Mouse (Mus musculus): ENCODE results near the gene Gm44805. TPM values are rescaled to one million over a fixed set of nuclear protein-coding genes. Genes with fewer than 3 reads are reported as not detected.

Gm44805 gene
- polyA plus RNA-seq, 1 experiment = not detected

DNA sequence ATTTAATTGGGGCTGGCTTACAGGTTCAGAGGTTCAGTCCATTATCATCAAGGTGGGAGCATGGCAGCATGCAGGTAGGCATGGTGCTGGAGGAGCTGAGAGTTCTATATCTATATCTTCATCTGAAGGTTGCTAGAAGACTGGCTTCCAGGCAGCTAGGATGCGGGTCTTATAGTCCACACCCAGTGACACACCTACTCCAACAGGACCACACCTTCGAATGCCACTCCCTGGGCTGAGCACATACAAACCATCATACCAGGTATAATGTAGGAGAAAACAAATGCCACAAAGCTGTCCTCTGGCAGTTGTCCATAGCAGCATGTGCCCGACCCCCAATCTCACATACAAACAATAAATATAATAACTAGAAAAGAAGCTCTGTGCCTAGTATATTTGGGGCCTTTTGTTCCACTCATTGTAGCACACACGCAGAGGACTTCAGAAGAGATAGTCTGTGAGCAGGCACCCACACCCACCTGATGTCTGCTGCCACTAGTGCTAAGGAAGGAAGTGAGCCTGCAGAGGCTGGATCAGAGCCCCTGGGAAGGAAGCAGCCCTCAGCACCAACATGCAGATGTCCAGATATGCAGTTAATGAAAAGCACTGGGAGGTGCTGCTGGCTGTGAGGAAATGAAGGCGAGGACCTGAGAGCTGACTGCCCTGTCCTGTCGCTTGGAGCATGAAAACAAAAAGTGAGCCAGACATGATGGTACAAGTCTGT lies 30.0 kb downstream of the Gm44805 start:
- TF ChIP-seq CTCF (IDR thresholded peaks at IDR 0.05; ENCODE audit: borderline replicate concordance, extremely low read depth, insufficient read depth, insufficient read length) (no peak), POLR2A (IDR thresholded peaks at IDR 0.05; ENCODE audit: borderline replicate concordance, extremely low read depth, insufficient read depth, insufficient read length, poor library complexity, severe bottlenecking) (no peak)
- DNase-seq (ENCODE audit: low read depth) = no peak

DNA sequence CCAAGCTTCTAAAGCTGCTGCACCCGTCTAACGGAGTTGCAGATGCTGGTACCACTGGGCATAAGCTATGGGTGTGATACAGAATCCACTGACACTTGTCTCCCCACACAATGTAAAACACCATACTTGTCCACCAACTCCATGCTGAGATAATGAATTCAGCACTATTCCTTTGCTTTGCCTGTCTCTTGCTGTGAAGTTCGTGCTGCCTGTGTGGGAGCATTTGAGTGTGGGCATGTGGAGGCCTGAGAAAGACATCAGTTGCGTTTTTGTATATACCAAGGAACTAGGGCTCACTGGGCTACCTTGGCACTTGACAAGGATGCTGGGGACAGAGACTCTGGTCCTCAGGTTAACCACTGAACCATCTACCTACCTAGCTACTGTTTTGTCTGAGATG lies 40.0 kb downstream of the Gm44805 start:
- TF ChIP-seq POLR2A (IDR thresholded peaks at IDR 0.05; ENCODE audit: borderline replicate concordance, extremely low read depth, insufficient read depth, insufficient read length, poor library complexity, severe bottlenecking) (no peak), CTCF (IDR thresholded peaks at IDR 0.05; ENCODE audit: borderline replicate concordance, extremely low read depth, insufficient read depth, insufficient read length) (no peak)

DNA sequence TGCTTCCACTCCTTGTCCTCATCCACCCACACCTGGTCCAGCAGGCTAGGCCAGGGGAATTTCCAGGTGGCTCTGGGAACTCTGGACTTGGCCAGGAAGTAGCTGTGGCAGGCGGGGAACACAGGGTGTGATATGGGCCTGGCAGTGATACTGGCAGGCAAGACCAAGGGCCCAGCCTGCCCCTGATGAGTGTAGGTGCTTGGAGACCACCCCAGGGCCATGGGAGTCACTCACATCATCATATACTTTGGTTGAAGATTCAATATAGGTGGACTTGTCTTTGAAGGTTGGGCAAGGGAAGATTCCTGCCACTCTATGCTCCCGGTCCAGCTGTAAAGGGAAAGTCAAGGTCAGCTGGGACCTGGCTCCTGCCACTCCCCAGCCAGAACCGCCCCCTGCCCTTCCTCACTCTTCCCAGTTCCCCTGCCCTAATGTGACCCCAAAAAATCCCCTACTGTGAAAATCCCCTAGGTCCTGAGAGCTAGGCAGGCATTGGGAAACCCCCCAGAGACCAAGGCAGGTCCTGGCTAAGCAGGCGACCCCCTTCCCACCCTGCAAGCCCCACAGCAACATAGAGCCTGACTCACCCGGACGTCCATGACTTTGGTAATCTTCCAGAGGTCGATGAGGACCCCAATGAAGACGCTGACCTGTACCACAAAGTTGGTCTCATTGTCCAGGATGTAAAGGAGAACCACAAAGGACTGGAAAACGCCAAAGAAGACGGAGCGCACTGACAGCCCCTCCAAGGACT lies 46.0 kb downstream of the Gm44805 start:
- no peak for DNase-seq (ENCODE audit: low read depth)
- TF ChIP-seq CTCF (IDR thresholded peaks at IDR 0.05; ENCODE audit: borderline replicate concordance, extremely low read depth, insufficient read depth, insufficient read length) (no peak), POLR2A (IDR thresholded peaks at IDR 0.05; ENCODE audit: borderline replicate concordance, extremely low read depth, insufficient read depth, insufficient read length, poor library complexity, severe bottlenecking) (no peak)

More for the DNA sequence above, 40.0 kb downstream of the Gm44805 start:
- no peak for DNase-seq (ENCODE audit: low read depth)

DNA sequence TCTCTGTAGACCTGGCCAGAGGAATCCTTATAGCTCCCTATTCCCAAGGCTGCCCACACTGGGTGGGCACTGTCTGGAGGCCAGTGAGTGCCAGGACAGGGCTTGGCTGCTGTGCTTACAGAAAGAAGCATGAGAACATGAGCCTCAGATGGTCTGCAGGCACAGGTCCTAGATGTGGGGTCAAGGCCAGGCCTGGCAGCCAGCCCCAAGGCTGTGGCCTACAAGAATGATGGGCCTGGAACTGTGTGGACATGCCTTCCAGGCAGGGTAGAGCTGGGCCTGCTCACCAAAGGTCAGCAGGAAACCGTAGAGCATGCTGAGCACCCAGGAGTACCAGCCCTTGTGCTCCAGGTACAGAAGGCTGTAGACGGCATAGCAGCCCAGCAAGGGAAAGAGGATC lies 46.6 kb downstream of the Gm44805 start:
- no peak for DNase-seq (ENCODE audit: low read depth)
- TF ChIP-seq CTCF (IDR thresholded peaks at IDR 0.05; ENCODE audit: borderline replicate concordance, extremely low read depth, insufficient read depth, insufficient read length) (no peak), POLR2A (IDR thresholded peaks at IDR 0.05; ENCODE audit: borderline replicate concordance, extremely low read depth, insufficient read depth, insufficient read length, poor library complexity, severe bottlenecking) (no peak)

DNA sequence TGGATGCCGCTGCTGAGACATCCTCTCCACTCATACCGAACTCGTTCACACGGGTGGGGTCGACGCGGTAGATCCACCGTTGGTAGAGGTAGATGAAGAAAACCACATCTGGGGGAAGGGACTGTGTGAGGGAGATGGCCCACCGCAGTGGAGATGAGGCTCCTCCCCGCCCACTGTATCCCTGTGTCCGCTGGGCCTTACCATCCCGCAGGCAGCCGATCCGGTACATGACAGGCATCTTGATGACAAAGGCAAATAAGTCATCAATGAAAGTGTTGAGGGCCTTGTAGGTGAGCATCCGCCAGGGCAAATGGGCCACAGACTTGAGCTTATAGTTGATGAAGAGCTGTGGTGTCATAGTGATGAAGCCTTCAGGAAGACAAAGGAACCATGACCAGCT lies 47.4 kb downstream of the Gm44805 start:
- DNase-seq (ENCODE audit: low read depth) = no peak
- TF ChIP-seq CTCF (IDR thresholded peaks at IDR 0.05; ENCODE audit: borderline replicate concordance, extremely low read depth, insufficient read depth, insufficient read length) (no peak), POLR2A (IDR thresholded peaks at IDR 0.05; ENCODE audit: borderline replicate concordance, extremely low read depth, insufficient read depth, insufficient read length, poor library complexity, severe bottlenecking) (no peak)

DNA sequence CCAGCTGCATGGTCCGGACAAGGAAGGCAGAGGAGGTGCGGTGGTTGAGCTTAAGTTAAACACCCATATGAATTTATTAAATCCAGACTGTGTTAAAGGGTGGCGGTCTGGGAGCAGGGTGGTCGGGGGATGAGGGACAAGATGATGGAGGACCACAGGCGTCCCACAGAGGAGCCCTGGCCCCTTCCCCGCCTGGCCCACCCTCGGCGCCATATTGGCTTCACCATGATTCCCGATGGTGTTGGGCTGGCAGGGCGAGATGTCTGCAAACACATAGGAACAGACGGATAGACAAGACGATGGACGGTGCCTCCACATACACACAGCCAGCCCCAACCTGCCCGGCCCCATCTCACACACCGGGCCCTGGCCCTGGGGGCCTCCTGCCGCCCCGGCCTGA lies 48.0 kb downstream of the Gm44805 start:
- TF ChIP-seq POLR2A (IDR thresholded peaks at IDR 0.05; ENCODE audit: borderline replicate concordance, extremely low read depth, insufficient read depth, insufficient read length, poor library complexity, severe bottlenecking) = no peak
- no peak for TF ChIP-seq CTCF (IDR thresholded peaks at IDR 0.05; ENCODE audit: borderline replicate concordance, extremely low read depth, insufficient read depth, insufficient read length)
- DNase-seq (ENCODE audit: low read depth) = no peak

DNA sequence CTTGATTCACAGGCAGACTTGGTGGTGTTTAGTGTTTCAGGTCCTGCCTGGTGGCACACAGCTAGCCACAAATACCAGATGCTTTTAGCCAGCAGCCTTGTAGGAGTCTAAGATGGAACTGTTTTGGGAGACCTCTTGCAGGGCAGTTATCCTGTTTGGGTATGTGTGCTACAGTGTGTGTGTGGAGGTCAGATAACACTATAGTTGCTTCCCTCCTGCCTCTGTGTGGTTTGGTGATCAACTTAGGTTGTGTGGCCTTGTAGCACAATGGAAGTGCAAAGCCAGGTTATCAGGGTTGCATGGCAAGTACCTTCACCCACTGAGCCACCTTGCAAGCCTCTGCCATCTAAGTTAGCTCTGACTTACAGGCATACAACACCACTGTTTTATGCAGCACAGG lies 48.5 kb downstream of the Gm44805 start:
- no peak for TF ChIP-seq CTCF (IDR thresholded peaks at IDR 0.05; ENCODE audit: borderline replicate concordance, extremely low read depth, insufficient read depth, insufficient read length)
- TF ChIP-seq POLR2A (IDR thresholded peaks at IDR 0.05; ENCODE audit: borderline replicate concordance, extremely low read depth, insufficient read depth, insufficient read length, poor library complexity, severe bottlenecking) = no peak
- DNase-seq (ENCODE audit: low read depth) = no peak

DNA sequence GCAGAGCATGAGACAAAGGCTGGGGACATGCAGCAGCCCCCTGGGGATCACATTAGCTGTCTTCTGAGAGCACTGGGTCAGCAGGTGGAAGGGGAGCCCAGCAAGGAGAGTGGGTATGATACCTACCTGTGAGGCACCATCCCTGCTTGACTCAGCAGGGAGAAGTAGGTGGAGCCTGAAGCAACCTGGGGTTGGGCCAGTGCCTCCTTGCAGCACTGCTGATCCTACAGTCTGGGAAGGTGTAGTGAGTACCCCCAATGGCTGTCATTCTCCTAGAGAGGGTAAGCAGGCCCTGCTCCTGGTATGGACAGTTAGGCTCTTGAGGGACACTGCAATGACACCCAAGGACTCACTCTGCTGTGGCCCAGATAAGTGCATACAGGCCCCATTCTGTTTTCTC lies 48.9 kb downstream of the Gm44805 start:
- no peak for DNase-seq (ENCODE audit: low read depth)
- TF ChIP-seq CTCF (IDR thresholded peaks at IDR 0.05; ENCODE audit: borderline replicate concordance, extremely low read depth, insufficient read depth, insufficient read length) = no peak
- no peak for TF ChIP-seq POLR2A (IDR thresholded peaks at IDR 0.05; ENCODE audit: borderline replicate concordance, extremely low read depth, insufficient read depth, insufficient read length, poor library complexity, severe bottlenecking)

DNA sequence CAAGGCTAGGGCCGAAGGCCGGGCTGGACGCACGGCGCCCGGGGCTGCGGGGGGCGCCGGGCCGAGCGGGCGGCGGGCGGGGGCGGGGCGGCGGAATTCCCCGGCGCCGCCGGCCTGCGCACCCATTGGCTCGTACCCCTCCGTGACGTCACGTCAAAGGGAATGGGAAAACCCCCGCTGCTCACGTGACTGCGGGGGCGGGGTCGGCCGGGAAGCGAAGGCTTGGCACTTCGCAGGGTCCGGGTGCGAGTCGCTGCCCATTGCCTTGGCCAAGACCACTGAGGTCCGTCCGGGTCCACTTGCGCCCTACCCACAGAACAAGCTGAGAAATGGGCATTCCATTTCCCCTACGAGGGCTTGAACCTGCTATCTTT lies 51.9 kb downstream of the Gm44805 start, which contains the start of gene Relb:
Gene Relb, minus strand, starts transcription at position 78 of the 374 bp plus-strand sequence.
- TF ChIP-seq POLR2A (IDR thresholded peaks at IDR 0.05; ENCODE audit: borderline replicate concordance, extremely low read depth, insufficient read depth, insufficient read length, poor library complexity, severe bottlenecking) = no peak
- TF ChIP-seq CTCF (IDR thresholded peaks at IDR 0.05; ENCODE audit: borderline replicate concordance, extremely low read depth, insufficient read depth, insufficient read length) = no peak
- DNase-seq (ENCODE audit: low read depth) = peak; percentile 91

DNA sequence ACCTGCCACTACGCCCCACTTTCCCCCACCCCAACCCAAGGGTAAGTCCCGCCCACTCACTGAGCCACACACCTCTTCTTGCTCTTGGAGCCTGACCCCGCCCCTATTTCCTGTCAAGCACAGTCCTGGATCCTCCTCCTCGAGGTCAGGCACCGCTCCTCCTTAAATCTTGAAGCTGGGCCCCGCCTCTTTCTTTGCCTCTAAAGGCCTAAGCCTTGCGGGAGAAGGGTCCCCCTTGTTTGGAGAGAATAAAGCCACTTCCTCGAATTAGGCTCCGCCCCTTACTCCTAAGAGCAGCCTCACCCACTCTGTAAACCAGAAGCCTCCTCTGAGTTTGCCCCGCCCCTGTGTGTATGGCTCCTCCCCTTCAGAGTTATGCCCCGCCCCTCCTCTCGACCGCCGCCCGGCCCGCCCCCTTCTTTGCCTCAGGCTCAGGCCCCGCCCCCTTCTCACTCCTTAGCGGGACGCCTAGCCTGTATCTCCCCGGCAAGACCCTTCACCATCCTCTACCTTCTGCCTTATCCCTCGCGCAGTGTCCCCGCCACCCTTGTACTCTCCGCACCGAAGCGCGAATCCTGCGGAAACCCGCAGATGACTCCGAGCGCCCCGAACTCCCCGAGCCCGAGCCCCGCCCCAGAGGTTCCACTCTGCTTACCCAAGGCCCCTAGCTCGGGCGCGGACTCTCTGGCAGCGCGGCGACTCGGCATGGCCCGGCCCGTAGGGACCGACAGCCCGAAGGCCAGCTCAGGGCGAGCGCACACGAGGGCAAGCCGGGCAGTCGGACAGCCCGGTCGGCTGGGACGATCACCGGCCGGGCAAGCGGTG lies 52.5 kb downstream of the Gm44805 start:
- TF ChIP-seq POLR2A (IDR thresholded peaks at IDR 0.05; ENCODE audit: borderline replicate concordance, extremely low read depth, insufficient read depth, insufficient read length, poor library complexity, severe bottlenecking) (no peak), CTCF (IDR thresholded peaks at IDR 0.05; ENCODE audit: borderline replicate concordance, extremely low read depth, insufficient read depth, insufficient read length) (no peak)
- DNase-seq (ENCODE audit: low read depth) = peak; percentile 89

DNA sequence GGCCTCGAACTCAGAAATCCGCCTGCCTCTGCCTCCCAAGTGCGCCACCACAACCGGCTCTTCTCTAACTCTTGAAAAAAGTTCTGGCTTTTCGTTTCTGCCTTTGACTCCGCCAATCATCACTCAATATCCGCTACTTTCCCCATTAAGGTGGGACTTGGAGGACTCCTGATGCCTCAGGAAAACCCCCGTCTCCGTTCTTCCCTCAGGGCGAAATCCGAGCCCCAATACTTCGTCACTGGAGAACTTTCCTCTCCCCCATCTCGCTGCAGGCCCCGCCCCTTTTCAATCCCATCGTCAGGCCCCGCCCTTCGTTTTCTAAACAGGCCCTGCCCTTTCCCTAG lies 53.1 kb downstream of the Gm44805 start:
- DNase-seq (ENCODE audit: low read depth) = no peak
- TF ChIP-seq POLR2A (IDR thresholded peaks at IDR 0.05; ENCODE audit: borderline replicate concordance, extremely low read depth, insufficient read depth, insufficient read length, poor library complexity, severe bottlenecking) (no peak), CTCF (IDR thresholded peaks at IDR 0.05; ENCODE audit: borderline replicate concordance, extremely low read depth, insufficient read depth, insufficient read length) (no peak)
